Mouse (Mus musculus) retina, postnatal 7 days (tissue): ENCODE results near the gene Pon2.
"Not testable (repeated sequence)": the region's sequence is repeated elsewhere in the genome, so short reads cannot be mapped to it uniquely, and the experiment has no call there.

Source experiments
- DNase-seq: peaks from one replicate; pipeline ENCODE4 v3.0.0-alpha.2; 2012; ENCODE audit warnings: low read depth, low spot score

The Pon2 gene

GRCm38 (mm10) chr6:5230261-5230660, 68.0 kb downstream of the Pon2 start:
- DNase-seq = no peak

GRCm38 (mm10) chr6:5223551-5223950, 74.7 kb downstream of the Pon2 start:
- DNase-seq = not testable (repeated sequence)

GRCm38 (mm10) chr6:5222080-5222479, 76.2 kb downstream of the Pon2 start:
- DNase-seq = no peak

- DNase-seq = no peak
Observed at GRCm38 (mm10) chr6:5218190-5218589, 80.1 kb downstream of the Pon2 start.
